Comparison of ENCODE assay signal across 35 mouse cellular contexts in genomic region chr6:51087806-51088205, GRCm38 (mm10).
"Had no signal": no experiment of that assay in that cellular context is flagged by ENCODE, and none has a peak within 500 bp of the region (broad histone marks: within the 10 kb centered on the region; RNA-seq: fewer than 3 reads in every experiment).

No protein-coding gene starts in this region.

- H3K4me3 ChIP-seq: heart, embryonic 10.5 days; heart, embryonic 12.5 days; heart, embryonic 13.5 days; heart, embryonic 15.5 days; hindbrain, embryonic 10.5 days; hindbrain, embryonic 12.5 days; hindbrain, embryonic 13.5 days; hindbrain, embryonic 15.5 days; intestine, embryonic 15.5 days; kidney, embryonic 15.5 days; layer of hippocampus, adult 2 months had no signal

- H3K36me3 ChIP-seq: heart, embryonic 10.5 days; heart, embryonic 12.5 days; heart, embryonic 13.5 days; heart, embryonic 15.5 days; hindbrain, embryonic 10.5 days; hindbrain, embryonic 12.5 days; hindbrain, embryonic 13.5 days; hindbrain, embryonic 15.5 days; intestine, embryonic 15.5 days; kidney, embryonic 15.5 days had no signal

- H3K9ac ChIP-seq: heart, embryonic 12.5 days; heart, embryonic 13.5 days; heart, embryonic 15.5 days; hindbrain, embryonic 12.5 days; hindbrain, embryonic 13.5 days; hindbrain, embryonic 14.5 days; hindbrain, embryonic 15.5 days; intestine, embryonic 15.5 days; kidney, embryonic 15.5 days had no signal

- H3K9me3 ChIP-seq: heart, embryonic 10.5 days; heart, embryonic 12.5 days; heart, embryonic 13.5 days; heart, embryonic 15.5 days; hindbrain, embryonic 10.5 days; hindbrain, embryonic 12.5 days; hindbrain, embryonic 13.5 days; hindbrain, embryonic 15.5 days; intestine, embryonic 15.5 days; kidney, embryonic 15.5 days had no signal

- H3K4me2 ChIP-seq: heart, embryonic 11.5 days; heart, embryonic 12.5 days; heart, embryonic 13.5 days; heart, embryonic 15.5 days; hindbrain, embryonic 12.5 days; hindbrain, embryonic 13.5 days; hindbrain, embryonic 14.5 days; hindbrain, embryonic 15.5 days; intestine, embryonic 15.5 days; kidney, embryonic 15.5 days had no signal

- H3K27me3 ChIP-seq: heart, embryonic 12.5 days; heart, embryonic 13.5 days; heart, embryonic 15.5 days; hindbrain, embryonic 12.5 days; hindbrain, embryonic 13.5 days; hindbrain, embryonic 15.5 days; intestine, embryonic 15.5 days; kidney, embryonic 15.5 days had no signal

- DNase-seq: heart, postnatal 10 days; heart, postnatal 14 days; heart, postnatal 36 days; heart, postnatal 4 days; kidney, adult 11 months; kidney, adult 18-20 months; kidney, adult 2 months; kidney, adult 8-10 months; kidney, adult 9 months; kidney, postnatal 10 days; kidney, postnatal 14 days; kidney, postnatal 25 days; kidney, postnatal 36 days; kidney, postnatal 4 days; layer of hippocampus, adult 9-11 months; layer of hippocampus, postnatal 36 days had no signal

- ATAC-seq: hindbrain, embryonic 16.5 days; hindbrain, postnatal 0 days; inflammation-experienced regulatory T-cells, adult 6 months; intestine, embryonic 15.5 days; intestine, embryonic 16.5 days; intestine, postnatal 0 days had no signal

- H3K4me1 ChIP-seq: heart, embryonic 10.5 days; hindbrain, embryonic 15.5 days; intestine, embryonic 15.5 days had no signal

- H3K27ac ChIP-seq: heart, embryonic 10.5 days; heart, embryonic 13.5 days; heart, embryonic 15.5 days; hindbrain, embryonic 10.5 days; hindbrain, embryonic 12.5 days; hindbrain, embryonic 13.5 days; hindbrain, embryonic 14.5 days; hindbrain, embryonic 15.5 days; hindbrain, postnatal 0 days; intestine, embryonic 15.5 days; kidney, embryonic 15.5 days; kidney, postnatal 0 days; layer of hippocampus, adult 2 months had no signal
